8 mouse cellular contexts compared by ENCODE assay signal in genomic region chr15:78596914-78597313, GRCm38 (mm10). TPM values are rescaled to one million over a fixed set of nuclear protein-coding genes. Genes with fewer than 3 reads are reported as not detected.
A peak's percentile ranks its signal among the peaks of the same experiment; 100 is the strongest.
DNase-seq lines count a peak whose midpoint lies in the region.

Cyth4 (plus strand) TSS chr15:78597047.

- DNase-seq in adrenal gland, postnatal 14 days: peak; percentile 67
- DNase-seq in adrenal gland, adult 18-20 months (ENCODE audit: low spot score in 2 of 2): no peak
- DNase-seq in brain, adult 2 months (ENCODE audit: low read depth, low spot score): peak; percentile 49
- peak; percentile 40 for DNase-seq in heart, postnatal 25 days (ENCODE audit: low spot score)
- no peak for DNase-seq in limb, embryonic 10.5 days (ENCODE audit: low spot score)
- peak; percentile 61 to 66 for DNase-seq in monocyte, adult 2 months (ENCODE audit: low read depth in 1 of 2, low spot score in 2 of 2)
- DNase-seq in c-Kit-positive CD71-positive TER-119-positive erythroid progenitor cells, embryonic 14.5 days (ENCODE audit: low spot score): no peak
- DNase-seq in ovary, postnatal 36 days (ENCODE audit: low spot score): no peak

- no peaks in the 10 kb centered on the region for H3K9me3 ChIP-seq in limb, embryonic 10.5 days (replicated peaks)

- 79% methylated on average over 7 of the region's 7 CpGs for WGBS in limb, embryonic 10.5 days

- no peaks in the 10 kb centered on the region for H3K36me3 ChIP-seq in limb, embryonic 10.5 days

- H3K27me3 ChIP-seq in limb, embryonic 10.5 days (ENCODE audit: low read depth, poor library complexity, severe bottlenecking): no peaks in the 10 kb centered on the region

- intact Hi-C loops in heart, postnatal 25 days (cut with DNase I): no loop called here

- no peak within 1 kb of the TSS for H3K4me3 ChIP-seq in limb, embryonic 10.5 days

- H3K27ac ChIP-seq in limb, embryonic 10.5 days: 0 out of 2 replicates have a peak within 1 kb of the TSS, but pooled peaks have one; percentile 4

- H3K4me1 ChIP-seq in limb, embryonic 10.5 days: 0 out of 2 replicates have a peak, but pooled peaks cover 5% of the 10 kb centered on the region

RNA-seq across cellular contexts. Expression of gene Cyth4, which starts in this region (rescaled TPM):
- total RNA-seq in adrenal gland, postnatal 14 days (2021): 4.6 and 12.8 TPM in 2 replicates
- total RNA-seq in adrenal gland, adult 18-20 months (2021): 1 to 10 TPM; 8.0 to 9.9 TPM
- total RNA-seq in heart, postnatal 25 days (2021): 1 to 10 TPM; 5.5 to 5.8 TPM
- 3.2 and 4.4 TPM in 2 replicates for polyA plus RNA-seq in limb, embryonic 10.5 days (2016; fragmentation: Nextera tagmentation; extraction: Ambion mirVana)

Comparison
In these comparisons a context has a peak if more than half of its experiments do, and no peak if none do; other contexts are left out.
1. DNase-seq: peak in adrenal gland, postnatal 14 days (single experiment), brain, adult 2 months (single experiment), heart, postnatal 25 days (single experiment) and monocyte, adult 2 months (2 of 2); none in adrenal gland, adult 18-20 months (0 of 2), limb, embryonic 10.5 days (single experiment), c-Kit-positive CD71-positive TER-119-positive erythroid progenitor cells, embryonic 14.5 days (single experiment) and ovary, postnatal 36 days (single experiment).